ENCODE assay signal across 8 mouse cellular contexts in genomic region chr9:110656249-110657221, GRCm38 (mm10). TPM values are rescaled to one million over a fixed set of nuclear protein-coding genes. Genes with fewer than 3 reads are reported as not detected.
A peak's percentile ranks its signal among the peaks of the same experiment; 100 is the strongest.
DNase-seq lines count a peak whose midpoint lies in the region; ATAC-seq and TF ChIP-seq lines count a peak whose summit lies in the region.

Gene Ccdc12, plus strand, starts transcription at chr9:110656503.

- peaks cover 30% of the 10 kb centered on the region for H3K36me3 ChIP-seq in megakaryocyte, embryonic 14.5 days (replicated peaks; ENCODE audit: low read length)

- no peaks in the 10 kb centered on the region for H3K27me3 ChIP-seq in megakaryocyte, embryonic 14.5 days (replicated peaks)

- peak within 1 kb of the TSS; percentile 99 for H3K27ac ChIP-seq in cortical plate, adult 2 months (ENCODE audit: insufficient read depth, low read length)

- peak; percentile 80 for ATAC-seq in activated CD4-positive, CD25-positive, alpha-beta regulatory T cell, adult 4 months

- peak; percentile 91 to 94 for DNase-seq in gastrocnemius, adult 8-10 months (ENCODE audit: low spot score in 2 of 2)
- DNase-seq in hindlimb bud, embryonic 11.5 days (ENCODE audit: extremely low spot score, low read depth, low spot score), result peak; percentile 95
- peak; percentile 97 for DNase-seq in left cerebral cortex, adult 8-10 months (ENCODE audit: low spot score in 2 of 2)
- DNase-seq in right cerebral cortex, postnatal 10 days (ENCODE audit: low spot score in 2 of 2), result peak; percentile 96 to 97
- peak; percentile 89 for DNase-seq in urinary bladder, postnatal 25 days (ENCODE audit: low spot score)

- peaks cover 10% of the 10 kb centered on the region for H3K4me1 ChIP-seq in cortical plate, adult 2 months (ENCODE audit: control insufficient read depth, insufficient read depth, low read length)
- peaks cover 75% of the 10 kb centered on the region for H3K4me1 ChIP-seq in megakaryocyte, embryonic 14.5 days

- no peak for TF ChIP-seq CTCF in cortical plate, adult 2 months (IDR thresholded peaks at IDR 0.05; ENCODE audit: extremely low read depth, insufficient read depth, low read length)

- peak; percentile 79 for TF ChIP-seq POLR2A in cortical plate, adult 2 months (IDR thresholded peaks at IDR 0.05; ENCODE audit: extremely low read depth, insufficient read depth, low read length)

- H3K4me3 ChIP-seq in cortical plate, adult 2 months (ENCODE audit: insufficient read depth, low read length), result peak within 1 kb of the TSS; percentile 69
- H3K4me3 ChIP-seq in megakaryocyte, embryonic 14.5 days (replicated peaks), result peak within 1 kb of the TSS; percentile 98

- H3K9me3 ChIP-seq in megakaryocyte, embryonic 14.5 days, result no peaks in the 10 kb centered on the region

RNA-seq across cellular contexts. Expression of gene Ccdc12, which starts in this region (rescaled TPM):
- polyA plus RNA-seq in activated CD4-positive, CD25-positive, alpha-beta regulatory T cell, adult 4 months (2017; shearing (Covaris generic)), result 100 to 1,000 TPM; 224 to 285 TPM
- polyA plus RNA-seq in cortical plate, adult 2 months (2012; rRNA removed), result 100 and 103 TPM in 2 replicates
- total RNA-seq in gastrocnemius, adult 8-10 months (2022), result 10 to 100 TPM; 38.8 to 53.8 (median 47.0) TPM
- total RNA-seq in left cerebral cortex, adult 8-10 months (2022), result 10 to 100 TPM; 69.7 to 73.5 (median 72.6) TPM
- 77.7 and 537 TPM in 2 replicates for polyA plus RNA-seq in megakaryocyte, embryonic 14.5 days (2012; ENCODE audit: insufficient read depth, low replicate concordance)

Comparison
In these comparisons a context has a peak if more than half of its experiments do, and no peak if none do; other contexts are left out.
1. Peak in every context shown above with its lines: DNase-seq, ATAC-seq, H3K4me3 ChIP-seq and H3K27ac ChIP-seq.